Mouse (Mus musculus): ENCODE measurements at regions not wholly inside any gene's neighbourhood (a gene's known extent, or its start where the extent isn't known, plus 50 kb on each side); places are given as distances from the start of the nearest gene placed in this dataset.

GRCm38 (mm10) chr10:121150668-121151067 lies 116.9 kb downstream of the Wif1 start:
- intact Hi-C loops (cut with DNase I), result no loop called here
- no peak for DNase-seq (ENCODE audit: low spot score in 2 of 2)

GRCm38 (mm10) chr10:121153625-121154024 lies 119.9 kb downstream of the Wif1 start:
- intact Hi-C loops (cut with DNase I), result no loop called here

GRCm38 (mm10) chr10:121160499-121160898 lies 126.7 kb downstream of the Wif1 start:
- DNase-seq (ENCODE audit: low spot score in 2 of 2), result no peak
- intact Hi-C loops (cut with DNase I), result no loop called here

More at GRCm38 (mm10) chr10:121153625-121154024, 119.9 kb downstream of the Wif1 start:
- DNase-seq (ENCODE audit: low spot score in 2 of 2), result no peak

- DNase-seq (ENCODE audit: low spot score in 2 of 2), result no peak
- intact Hi-C loops (cut with DNase I), result no loop called here
These were observed 127.4 kb downstream of the Wif1 start for GRCm38 (mm10) chr10:121161201-121161600.

GRCm38 (mm10) chr10:121174022-121174421 lies 140.3 kb downstream of the Wif1 start:
- no peak for DNase-seq (ENCODE audit: low spot score in 2 of 2)
- intact Hi-C loops (cut with DNase I), result no loop called here

GRCm38 (mm10) chr10:121189139-121189538 lies 155.4 kb downstream of the Wif1 start:
- DNase-seq (ENCODE audit: low spot score in 2 of 2), result no peak
- intact Hi-C loops (cut with DNase I), result no loop called here

- DNase-seq (ENCODE audit: low spot score in 2 of 2), result no peak
- intact Hi-C loops (cut with DNase I), result no loop called here
These were observed 151.8 kb downstream of the Tbc1d30 start for GRCm38 (mm10) chr10:121199236-121199635.

- intact Hi-C loops (cut with DNase I), result no loop called here
- no peak for DNase-seq (ENCODE audit: low spot score in 2 of 2)
These were observed 148.5 kb downstream of the Tbc1d30 start for GRCm38 (mm10) chr10:121202531-121202930.

GRCm38 (mm10) chr10:121205551-121205950 lies 145.5 kb downstream of the Tbc1d30 start:
- DNase-seq (ENCODE audit: low spot score in 2 of 2), result no peak
- intact Hi-C loops (cut with DNase I), result no loop called here

- DNase-seq (ENCODE audit: low spot score in 2 of 2), result peak; percentile 35 to 59
- intact Hi-C loops (cut with DNase I), result no loop called here
These were observed 144.9 kb downstream of the Tbc1d30 start for GRCm38 (mm10) chr10:121206002-121206742.

- DNase-seq (ENCODE audit: low spot score in 2 of 2), result no peak
- intact Hi-C loops (cut with DNase I), result no loop called here
These were observed 144.4 kb downstream of the Tbc1d30 start for GRCm38 (mm10) chr10:121206743-121207039.
